Mouse (Mus musculus): Measurements from ENCODE around the gene Slc7a6os. TPM values are rescaled to one million over a fixed set of nuclear protein-coding genes. Genes with fewer than 3 reads are reported as not detected.

Gene Slc7a6os
- polyA plus RNA-seq, 1 experiment from 2014 or later: 37.8 TPM

- H3K36me3 ChIP-seq (ENCODE audit: poor library complexity, severe bottlenecking): no peaks in the 10 kb centered on the region
- H3K27me3 ChIP-seq: no peaks in the 10 kb centered on the region
- WGBS: 38% methylated on average over 6 of the region's 6 CpGs
- H3K9me3 ChIP-seq (replicated peaks): no peaks in the 10 kb centered on the region
- H3K4me2 ChIP-seq: peak overlapping the region; percentile 78
- peaks cover 17% of the 10 kb centered on the region for H3K4me1 ChIP-seq
- H3K4me3 ChIP-seq: peak overlapping the region; percentile 81
- H3K9ac ChIP-seq: peak overlapping the region; percentile 92
- no peak for ATAC-seq
- H3K27ac ChIP-seq: no peak overlapping the region
These were observed 40.7 kb downstream of the Slc7a6os start for GRCm38 (mm10) chr8:106169934-106170480.

- Histone ChIP-seq H3K36me3 (ENCODE audit: poor library complexity, severe bottlenecking) (peaks cover 4% of the 10 kb centered on the region; the same call in 1 of the 2 replicates), H3K4me3 (peak overlapping the region; percentile 81), H3K27me3 (no peaks in the 10 kb centered on the region), H3K9ac (peak overlapping the region; percentile 92), H3K27ac (peak overlapping the region; percentile 91), H3K4me1 (peaks cover 17% of the 10 kb centered on the region), H3K9me3 (replicated peaks) (no peaks in the 10 kb centered on the region), H3K4me2 (peak overlapping the region; percentile 78)
- ATAC-seq: peak; percentile 80
- 1% methylated on average over 54 of the region's 54 CpGs for WGBS
These were observed 41.5 kb downstream of the Slc7a6os start for GRCm38 (mm10) chr8:106169017-106169933.

GRCm38 (mm10) chr8:106168356-106169016, 42.2 kb downstream of the Slc7a6os start, which contains the start of gene Slc7a6:
Gene Slc7a6 (plus strand): TSS chr8:106168857.
- Histone ChIP-seq H3K27ac (peak within 1 kb of the TSS; percentile 91), H3K4me2 (peak within 1 kb of the TSS; percentile 78), H3K9me3 (replicated peaks) (no peaks in the 10 kb centered on the region), H3K9ac (peak within 1 kb of the TSS; percentile 92), H3K4me1 (peaks cover 17% of the 10 kb centered on the region), H3K27me3 (no peaks in the 10 kb centered on the region), H3K4me3 (peak within 1 kb of the TSS; percentile 81), H3K36me3 (ENCODE audit: poor library complexity, severe bottlenecking) (peaks cover 12% of the 10 kb centered on the region)
- peak; percentile 93 for ATAC-seq
- under 1% methylated on average over 59 of the region's 59 CpGs for WGBS

GRCm38 (mm10) chr8:106165460-106165859, 45.3 kb downstream of the Slc7a6os start:
- H3K4me2 ChIP-seq: no peak overlapping the region
- H3K4me1 ChIP-seq: peaks cover 17% of the 10 kb centered on the region
- no peaks in the 10 kb centered on the region for H3K9me3 ChIP-seq (replicated peaks)
- H3K4me3 ChIP-seq: no peak overlapping the region
- no peaks in the 10 kb centered on the region for H3K27me3 ChIP-seq
- 44% methylated on average over 4 of the region's 4 CpGs for WGBS
- peaks cover 42% of the 10 kb centered on the region for H3K36me3 ChIP-seq (ENCODE audit: poor library complexity, severe bottlenecking)
- ATAC-seq: no peak
- H3K9ac ChIP-seq: no peak overlapping the region
- no peak overlapping the region for H3K27ac ChIP-seq

GRCm38 (mm10) chr8:106163251-106163650, 47.5 kb downstream of the Slc7a6os start:
- no peak for ATAC-seq
- no peak overlapping the region for H3K27ac ChIP-seq
- H3K9me3 ChIP-seq (replicated peaks): no peaks in the 10 kb centered on the region
- H3K36me3 ChIP-seq (ENCODE audit: poor library complexity, severe bottlenecking): peaks cover 56% of the 10 kb centered on the region
- H3K4me2 ChIP-seq: no peak overlapping the region
- H3K27me3 ChIP-seq: no peaks in the 10 kb centered on the region
- H3K9ac ChIP-seq: no peak overlapping the region
- H3K4me3 ChIP-seq: no peak overlapping the region
- 94% methylated on average over 9 of the region's 9 CpGs for whole genome bisulfite sequencing
- H3K4me1 ChIP-seq: peaks cover 7% of the 10 kb centered on the region; the same call in 1 of the 2 replicates

- WGBS: 96% methylated on average over 6 of the region's 6 CpGs
- Histone ChIP-seq H3K9me3 (replicated peaks) (no peaks in the 10 kb centered on the region), H3K36me3 (ENCODE audit: poor library complexity, severe bottlenecking) (peaks cover 76% of the 10 kb centered on the region), H3K27ac (no peak overlapping the region), H3K27me3 (no peaks in the 10 kb centered on the region), H3K4me2 (no peak overlapping the region), H3K4me3 (no peak overlapping the region), H3K4me1 (no peaks in the 10 kb centered on the region), H3K9ac (no peak overlapping the region)
- ATAC-seq: no peak
These were observed 50.9 kb downstream of the Slc7a6os start for GRCm38 (mm10) chr8:106159876-106160275.

- Histone ChIP-seq H3K9ac (no peak overlapping the region), H3K4me1 (no peaks in the 10 kb centered on the region), H3K4me3 (no peak overlapping the region), H3K36me3 (ENCODE audit: poor library complexity, severe bottlenecking) (peaks cover 69% of the 10 kb centered on the region), H3K9me3 (replicated peaks) (no peaks in the 10 kb centered on the region), H3K4me2 (no peak overlapping the region), H3K27ac (no peak overlapping the region), H3K27me3 (no peaks in the 10 kb centered on the region)
- 91% methylated on average over 10 of the region's 10 CpGs for WGBS
- ATAC-seq: no peak
These were observed 52.4 kb downstream of the Slc7a6os start for GRCm38 (mm10) chr8:106158381-106158780.

- no peaks in the 10 kb centered on the region for H3K9me3 ChIP-seq (replicated peaks)
- no peak overlapping the region for H3K9ac ChIP-seq
- no peak overlapping the region for H3K4me3 ChIP-seq
- no peaks in the 10 kb centered on the region for H3K27me3 ChIP-seq
- H3K36me3 ChIP-seq (ENCODE audit: poor library complexity, severe bottlenecking): peaks cover 60% of the 10 kb centered on the region
- no peak overlapping the region for H3K27ac ChIP-seq
- H3K4me1 ChIP-seq: no peaks in the 10 kb centered on the region
- 98% methylated on average over 1 of the region's 1 CpGs for WGBS
- ATAC-seq: no peak
- no peak overlapping the region for H3K4me2 ChIP-seq
These were observed 53.3 kb downstream of the Slc7a6os start for GRCm38 (mm10) chr8:106157419-106157818.

- no peak overlapping the region for H3K4me3 ChIP-seq
- ATAC-seq: no peak
- no peaks in the 10 kb centered on the region for H3K27me3 ChIP-seq
- no peak overlapping the region for H3K27ac ChIP-seq
- peaks cover 23% of the 10 kb centered on the region for H3K36me3 ChIP-seq (ENCODE audit: poor library complexity, severe bottlenecking)
- no peaks in the 10 kb centered on the region for H3K9me3 ChIP-seq (replicated peaks)
- WGBS: 85% methylated on average over 4 of the region's 4 CpGs
- peaks cover 8% of the 10 kb centered on the region for H3K4me1 ChIP-seq
- H3K9ac ChIP-seq: no peak overlapping the region
- H3K4me2 ChIP-seq: no peak overlapping the region
These were observed 57.9 kb downstream of the Slc7a6os start for GRCm38 (mm10) chr8:106152876-106153275.

GRCm38 (mm10) chr8:106151041-106151440, 59.7 kb downstream of the Slc7a6os start:
- ATAC-seq: no peak
- Histone ChIP-seq H3K4me2 (peak overlapping the region; percentile 78), H3K9me3 (replicated peaks) (no peaks in the 10 kb centered on the region), H3K4me1 (peaks cover 8% of the 10 kb centered on the region), H3K27ac (no peak overlapping the region), H3K27me3 (no peaks in the 10 kb centered on the region), H3K36me3 (ENCODE audit: poor library complexity, severe bottlenecking) (peaks cover 14% of the 10 kb centered on the region; the same call in 1 of the 2 replicates), H3K4me3 (peak overlapping the region; percentile 83), H3K9ac (peak overlapping the region; percentile 79)
- WGBS: 82% methylated on average over 9 of the region's 9 CpGs

Data from forebrain, embryonic 13.5 days (tissue).